Mouse (Mus musculus) monocyte, adult 2 months (primary cell): ENCODE measurements around the gene Tnk2.

ENCODE experiments used
- DNase-seq, 2 experiments: peaks; one replicate each; pipeline ENCODE4 v3.0.0; 2022; ENCODE audit warnings: low spot score in 2 of 2, low read depth in 1 of 2

The Tnk2 gene

GRCm38 (mm10) chr16:32658743-32659171, 15.1 kb downstream of the Tnk2 start:
- no peak for DNase-seq

- no peak for DNase-seq
Observed at GRCm38 (mm10) chr16:32659385-32659784, 15.7 kb downstream of the Tnk2 start.

- no peak for DNase-seq
Observed at GRCm38 (mm10) chr16:32660095-32660494, 16.4 kb downstream of the Tnk2 start.

- DNase-seq: no peak
Observed at GRCm38 (mm10) chr16:32660557-32661321, 17.1 kb downstream of the Tnk2 start.

GRCm38 (mm10) chr16:32661493-32661921, 17.8 kb downstream of the Tnk2 start:
- no peak for DNase-seq

- DNase-seq: no peak
Observed at GRCm38 (mm10) chr16:32662372-32662771, 18.7 kb downstream of the Tnk2 start.

GRCm38 (mm10) chr16:32663231-32663858, 19.7 kb downstream of the Tnk2 start:
- DNase-seq: no peak

- no peak for DNase-seq
Observed at GRCm38 (mm10) chr16:32664211-32664610, 20.5 kb downstream of the Tnk2 start.

- no peak for DNase-seq
Observed at GRCm38 (mm10) chr16:32665851-32666665, 22.4 kb downstream of the Tnk2 start.

- DNase-seq: no peak
Observed at GRCm38 (mm10) chr16:32666671-32667551, 23.2 kb downstream of the Tnk2 start.

- no peak for DNase-seq
Observed at GRCm38 (mm10) chr16:32667552-32667872, 23.8 kb downstream of the Tnk2 start.

GRCm38 (mm10) chr16:32668030-32668429, 24.4 kb downstream of the Tnk2 start:
- no peak for DNase-seq

GRCm38 (mm10) chr16:32668472-32668871, 24.8 kb downstream of the Tnk2 start:
- no peak for DNase-seq

- no peak for DNase-seq
Observed at GRCm38 (mm10) chr16:32669243-32669642, 25.6 kb downstream of the Tnk2 start.

- DNase-seq: no peak
Observed at GRCm38 (mm10) chr16:32670354-32671124, 26.9 kb downstream of the Tnk2 start.

- no peak for DNase-seq
Observed at GRCm38 (mm10) chr16:32671206-32671887, 27.7 kb downstream of the Tnk2 start.

- no peak for DNase-seq
Observed at GRCm38 (mm10) chr16:32672250-32672649, 28.6 kb downstream of the Tnk2 start.

- no peak for DNase-seq
Observed at GRCm38 (mm10) chr16:32672861-32673560, 29.3 kb downstream of the Tnk2 start.
